Mouse (Mus musculus) hindbrain, embryonic 14.5 days (tissue): ENCODE data around the gene Urgcp. TPM values are rescaled to one million over a fixed set of nuclear protein-coding genes. Genes with fewer than 3 reads are reported as not detected.
"Not testable (repeated sequence)": the region's sequence is repeated elsewhere in the genome, so short reads cannot be mapped to it uniquely, and the experiment has no call there.

ENCODE experiments used
- ATAC-seq: fragments of 200-750 bp; cut with Nextera tagmentation; 2 replicates; pipeline ENCODE4 v1.8.0; 2017; ENCODE audit warnings: moderate number of reproducible peaks, mild to moderate bottlenecking, moderate TSS enrichment, moderate library complexity; ENCODE audit not compliant: low FRiP score
- DNase-seq: peaks from one replicate; pipeline ENCODE4 v3.0.0-alpha.2; 2015; ENCODE audit warnings: low spot score
- H3K27ac ChIP-seq: fragments of 300-500 bp; sonication (generic); 2 replicates; pipeline ENCODE4 v1.5.1; 2014; ENCODE audit warnings: mild to moderate bottlenecking, moderate library complexity
- H3K27me3 ChIP-seq: fragments of 300-500 bp; sonication (generic); 2 replicates; pipeline ENCODE4 v1.6.1; 2014; ENCODE audit warnings: mild to moderate bottlenecking, low read length, mixed read lengths; ENCODE audit not compliant: control insufficient read depth, insufficient read depth
- H3K36me3 ChIP-seq: fragments of 300-500 bp; sonication (generic); replicated peaks from 2 replicates; pipeline ENCODE4 v1.6.1; 2014; ENCODE audit not compliant: control insufficient read depth, insufficient read depth
- H3K4me1 ChIP-seq: fragments of 300-500 bp; sonication (generic); replicated peaks from 2 replicates; pipeline ENCODE4 v1.6.1; 2014; ENCODE audit warnings: antibody characterized with exemption, low read length, mixed read lengths; ENCODE audit not compliant: control insufficient read depth, insufficient read depth
- H3K4me2 ChIP-seq: fragments of 300-500 bp; sonication (generic); replicated peaks from 2 replicates; pipeline ENCODE4 v1.6.1; 2014; ENCODE audit warnings: mild to moderate bottlenecking, moderate library complexity
- H3K4me3 ChIP-seq: fragments of 300-500 bp; sonication (generic); replicated peaks from 2 replicates; pipeline ENCODE4 v1.5.1; 2014; ENCODE audit warnings: mild to moderate bottlenecking, low read length
- H3K9ac ChIP-seq: fragments of 300-500 bp; sonication (generic); 2 replicates; pipeline ENCODE4 v1.6.1; 2014
- H3K9me3 ChIP-seq: fragments of 300-500 bp; sonication (generic); 2 replicates; pipeline ENCODE4 v1.6.1; 2016; ENCODE audit warnings: low read length; ENCODE audit not compliant: control insufficient read depth
- WGBS: fragments of 180-500 bp; shearing (Covaris S2); extraction: QIAGEN DNeasy Blood & Tissue Kit; methylation state at CpG from one replicate; pipeline ENCODE4 v1.1.7; 2014; 5-methylcytosine and 5-hydroxymethylcytosine counted together
- polyA plus RNA-seq: library from polyadenylated mRNA; unstranded; fragments of >200 nt; fragmentation: Nextera tagmentation; extraction: Ambion mirVana; gene quantifications from 2 replicates; pipeline ENCODE4 v1.2.1, GENCODE M21; 2014

Urgcp gene
- 26.2 and 26.8 TPM in 2 replicates for polyA plus RNA-seq

DNA sequence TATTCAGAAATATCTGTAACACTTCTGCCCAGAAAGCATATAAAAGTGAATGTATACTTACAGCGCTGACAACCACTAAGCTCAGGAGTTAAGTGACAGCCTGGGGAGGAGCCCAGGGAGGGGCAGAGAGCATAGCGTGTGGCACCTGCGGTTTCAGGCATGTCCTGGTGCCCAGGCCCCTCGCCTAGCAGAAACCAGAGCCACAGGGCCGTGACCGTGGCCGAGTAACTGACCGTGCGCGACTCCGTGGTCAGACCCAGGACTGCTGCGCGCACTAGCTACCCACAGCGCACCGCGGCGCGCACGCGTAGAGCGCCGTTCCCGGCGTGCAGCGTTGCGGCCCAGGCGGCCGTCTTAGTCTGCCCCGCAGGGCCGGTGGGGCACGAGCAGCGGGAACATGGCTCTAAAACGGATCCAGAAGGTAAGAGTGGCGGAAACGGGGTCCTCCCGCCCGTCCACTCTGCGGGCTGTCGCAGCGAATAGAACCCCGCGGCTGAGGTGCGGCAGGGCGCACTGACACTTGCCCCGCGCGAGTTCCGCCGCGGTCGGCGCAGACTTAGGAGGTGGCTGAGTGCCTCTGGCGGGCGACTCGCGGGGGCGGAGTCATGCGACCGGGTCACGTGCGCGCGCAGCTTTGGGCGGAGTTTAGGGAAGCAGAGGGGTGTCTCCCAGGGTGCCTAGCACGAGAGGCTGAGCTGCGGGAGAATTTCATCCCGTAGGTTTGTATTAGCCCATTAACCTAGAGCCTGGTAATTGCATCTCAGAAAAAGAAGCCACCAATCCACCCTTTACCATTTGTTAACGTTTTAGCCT is at the start of gene Urgcp:
Gene Urgcp (minus strand): TSS at position 557 of the 813 bp plus-strand sequence.
- H3K36me3 ChIP-seq: no peaks in the 10 kb centered on the region
- ATAC-seq (peak; percentile 97), DNase-seq (peak; percentile 97)
- H3K9me3 ChIP-seq: no peaks in the 10 kb centered on the region
- peak within 1 kb of the TSS; percentile 93 for H3K27ac ChIP-seq
- peak within 1 kb of the TSS; percentile 83 for H3K9ac ChIP-seq
- H3K4me3 ChIP-seq: peak within 1 kb of the TSS; percentile 65
- WGBS: under 1% methylated on average over 68 of the region's 68 CpGs
- H3K27me3 ChIP-seq: no peaks in the 10 kb centered on the region
- peaks cover 8% of the 10 kb centered on the region; the same call in 1 of the 2 replicates for H3K4me1 ChIP-seq
- peak within 1 kb of the TSS; percentile 69 for H3K4me2 ChIP-seq

DNA sequence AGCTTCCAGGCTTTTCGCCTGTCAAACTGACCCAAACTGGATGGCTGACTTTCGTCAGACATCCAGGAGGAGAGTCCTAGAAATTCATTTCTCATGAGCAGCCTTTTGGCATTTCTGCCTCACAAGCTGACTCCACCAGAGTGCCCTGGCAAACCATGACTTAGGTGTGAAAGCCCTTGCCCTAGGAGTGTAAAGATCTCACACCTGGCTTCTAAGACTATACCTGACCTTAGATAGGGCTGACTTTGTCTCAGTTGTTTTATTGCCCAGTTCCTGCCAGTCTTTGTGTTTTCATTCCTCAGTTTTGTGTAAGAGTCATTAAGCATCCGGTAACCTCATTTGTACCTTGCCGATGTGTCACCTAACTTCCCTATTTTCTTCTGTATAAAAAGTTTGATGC is 47.3 kb upstream of the Urgcp start:
- H3K27me3 ChIP-seq, H3K4me2 ChIP-seq, H3K36me3 ChIP-seq, H3K4me1 ChIP-seq, H3K9me3 ChIP-seq, H3K9ac ChIP-seq, H3K27ac ChIP-seq, DNase-seq, H3K4me3 ChIP-seq, ATAC-seq: not testable (repeated sequence)
- 88% methylated on average over 4 of the region's 4 CpGs for WGBS

GRCm38 (mm10) chr11:5807956-5808355 is 45.8 kb upstream of the Urgcp start:
- WGBS: 86% methylated on average over 9 of the region's 9 CpGs
- no peak overlapping the region for H3K9ac ChIP-seq
- no peaks in the 10 kb centered on the region for H3K36me3 ChIP-seq
- no peak for ATAC-seq
- no peak overlapping the region for H3K27ac ChIP-seq
- no peaks in the 10 kb centered on the region; the same call in 1 of the 2 replicates for H3K4me1 ChIP-seq
- H3K4me2 ChIP-seq: no peak overlapping the region
- no peak overlapping the region for H3K4me3 ChIP-seq
- DNase-seq: no peak
- H3K9me3 ChIP-seq: no peaks in the 10 kb centered on the region
- no peaks in the 10 kb centered on the region for H3K27me3 ChIP-seq

- Histone ChIP-seq H3K9me3 (no peaks in the 10 kb centered on the region), H3K27ac (no peak overlapping the region), H3K9ac (no peak overlapping the region), H3K4me2 (no peak overlapping the region), H3K27me3 (no peaks in the 10 kb centered on the region), H3K36me3 (peaks cover 6% of the 10 kb centered on the region), H3K4me1 (no peaks in the 10 kb centered on the region; the same call in 1 of the 2 replicates), H3K4me3 (no peak overlapping the region)
- ATAC-seq: no peak
- 91% methylated on average over 3 of the region's 3 CpGs for WGBS
- DNase-seq: no peak
These were observed 43.5 kb upstream of the Urgcp start for GRCm38 (mm10) chr11:5805711-5806110.

- no peaks in the 10 kb centered on the region; the same call in 1 of the 2 replicates for H3K4me1 ChIP-seq
- ATAC-seq: no peak
- WGBS: 84% methylated on average over 5 of the region's 5 CpGs
- peaks cover 21% of the 10 kb centered on the region for H3K36me3 ChIP-seq
- no peaks in the 10 kb centered on the region for H3K27me3 ChIP-seq
- no peak overlapping the region for H3K9ac ChIP-seq
- no peak overlapping the region for H3K4me2 ChIP-seq
- DNase-seq: no peak
- no peak overlapping the region for H3K27ac ChIP-seq
- no peak overlapping the region for H3K4me3 ChIP-seq
- no peaks in the 10 kb centered on the region for H3K9me3 ChIP-seq
These were observed 42.0 kb upstream of the Urgcp start for GRCm38 (mm10) chr11:5804174-5804573.

DNA sequence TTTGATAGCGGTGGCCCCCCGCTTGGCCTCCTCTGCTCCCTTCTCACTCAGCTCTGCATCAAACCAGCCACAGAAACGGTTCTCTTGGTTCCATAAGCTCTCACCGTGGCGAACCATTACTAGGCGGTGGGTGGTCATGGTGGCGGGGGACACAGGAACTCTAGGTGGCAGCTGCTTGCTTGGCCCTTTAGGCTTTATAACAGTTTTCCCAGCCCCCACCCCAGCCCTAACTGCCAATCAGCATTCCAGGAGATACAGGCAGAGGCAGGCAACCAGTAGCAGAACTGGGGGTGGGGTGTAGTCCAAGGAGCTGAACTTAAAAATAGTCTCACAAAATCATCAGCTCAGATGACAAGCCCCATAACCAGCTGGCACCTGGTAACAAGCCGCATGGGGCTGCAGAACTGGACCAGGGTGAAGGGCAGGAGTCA is 41.4 kb upstream of the Urgcp start, which contains the start of gene Pgam2:
Gene Pgam2 (minus strand): TSS at position 183 of the 431 bp plus-strand sequence.
- no peaks in the 10 kb centered on the region for H3K9me3 ChIP-seq
- H3K4me1 ChIP-seq: no peaks in the 10 kb centered on the region; the same call in 1 of the 2 replicates
- H3K27ac ChIP-seq: no peak within 1 kb of the TSS
- 51% methylated on average over 8 of the region's 8 CpGs for WGBS
- ATAC-seq (peak; percentile 19), DNase-seq (no peak)
- no peak within 1 kb of the TSS for H3K9ac ChIP-seq
- no peak within 1 kb of the TSS for H3K4me2 ChIP-seq
- H3K36me3 ChIP-seq: peaks cover 28% of the 10 kb centered on the region
- no peak within 1 kb of the TSS for H3K4me3 ChIP-seq
- H3K27me3 ChIP-seq: no peaks in the 10 kb centered on the region

- Histone ChIP-seq H3K9ac (no peak overlapping the region), H3K4me2 (no peak overlapping the region), H3K4me3 (no peak overlapping the region), H3K27ac (no peak overlapping the region), H3K36me3 (peaks cover 37% of the 10 kb centered on the region), H3K27me3 (no peaks in the 10 kb centered on the region), H3K4me1 (no peaks in the 10 kb centered on the region; the same call in 1 of the 2 replicates), H3K9me3 (no peaks in the 10 kb centered on the region)
- DNase-seq (no peak), ATAC-seq (no peak)
- WGBS: 87% methylated on average over 8 of the region's 8 CpGs
These were observed 40.5 kb upstream of the Urgcp start for GRCm38 (mm10) chr11:5802457-5803217.

GRCm38 (mm10) chr11:5802005-5802404 is 39.8 kb upstream of the Urgcp start:
- Histone ChIP-seq H3K36me3 (peaks cover 43% of the 10 kb centered on the region), H3K4me2 (no peak overlapping the region), H3K4me1 (no peaks in the 10 kb centered on the region; the same call in 1 of the 2 replicates), H3K9me3 (no peaks in the 10 kb centered on the region), H3K27ac (no peak overlapping the region), H3K27me3 (no peaks in the 10 kb centered on the region), H3K9ac (no peak overlapping the region), H3K4me3 (no peak overlapping the region)
- peak; percentile 16; the same call in 1 of the 2 replicates for ATAC-seq
- DNase-seq: no peak
- 74% methylated on average over 12 of the region's 12 CpGs for WGBS

DNA sequence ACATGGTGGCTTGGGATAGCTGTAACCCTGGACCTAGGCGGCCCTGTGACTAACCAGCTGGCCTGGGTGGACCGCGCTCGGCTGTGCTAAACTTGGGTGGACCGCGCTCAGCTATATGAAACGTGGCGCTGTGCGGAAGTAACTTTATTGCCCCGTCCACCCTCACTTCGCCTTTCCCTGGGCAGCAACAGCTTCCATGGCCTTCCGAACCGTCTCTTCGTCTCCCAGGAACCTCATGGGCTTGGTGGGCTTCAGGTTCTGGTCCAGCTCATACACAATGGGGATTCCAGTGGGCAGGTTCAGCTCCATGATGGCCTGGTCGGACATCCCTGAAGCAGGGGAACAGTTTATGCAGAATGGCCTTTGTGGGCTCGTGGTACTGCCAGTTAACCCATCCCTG is 39.3 kb upstream of the Urgcp start:
- Histone ChIP-seq H3K27ac (no peak overlapping the region), H3K4me3 (no peak overlapping the region), H3K36me3 (peaks cover 48% of the 10 kb centered on the region), H3K4me2 (no peak overlapping the region), H3K9ac (no peak overlapping the region), H3K9me3 (no peaks in the 10 kb centered on the region), H3K4me1 (no peaks in the 10 kb centered on the region; the same call in 1 of the 2 replicates), H3K27me3 (no peaks in the 10 kb centered on the region)
- ATAC-seq: no peak
- no peak for DNase-seq
- WGBS: 94% methylated on average over 16 of the region's 16 CpGs
